Mouse (Mus musculus): ENCODE measurements around the gene H6pd. TPM values are rescaled to one million over a fixed set of nuclear protein-coding genes. Genes with fewer than 3 reads are reported as not detected.

Gene H6pd
- polyA plus RNA-seq, 1 experiment from 2014 or later: 10.2 TPM

- Histone ChIP-seq H3K4me1 (replicated peaks) (0 out of 2 replicates have a peak, but pooled peaks cover 2% of the 10 kb centered on the region), H3K4me2 (no peak overlapping the region), H3K27ac (no peak overlapping the region), H3K9me3 (replicated peaks) (no peaks in the 10 kb centered on the region), H3K9ac (no peak overlapping the region), H3K4me3 (no peak overlapping the region), H3K27me3 (no peaks in the 10 kb centered on the region), H3K36me3 (no peaks in the 10 kb centered on the region)
- WGBS: 88% methylated on average over 15 of the region's 15 CpGs
- ATAC-seq (replicated peaks; ENCODE audit: insufficient number of reproducible peaks, insufficient read depth, low FRiP score, low read depth): no peak
Observed at GRCm38 (mm10) chr4:150019741-150020380, 11.0 kb upstream of the H6pd start.

DNA sequence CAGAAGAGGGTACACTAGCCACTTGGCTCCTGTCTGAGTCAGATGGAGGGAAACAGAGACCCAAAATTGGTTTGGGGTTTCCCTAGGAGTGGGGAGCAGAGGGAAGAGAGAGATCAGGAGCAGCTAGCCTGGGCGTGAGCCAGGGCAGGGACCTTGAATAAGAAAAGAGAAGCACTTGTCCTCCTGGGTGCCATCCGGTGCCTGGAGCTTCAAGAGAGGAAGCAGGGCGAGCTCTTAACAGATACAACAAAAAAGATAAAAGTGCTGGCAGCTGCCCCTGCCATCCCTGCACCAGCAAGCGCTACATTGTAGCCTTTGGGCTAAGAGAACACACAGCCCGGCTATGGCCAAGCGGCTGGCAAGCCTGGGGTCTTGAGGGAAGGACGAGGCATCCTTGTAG lies 6.6 kb upstream of the H6pd start:
- WGBS: 63% methylated on average over 7 of the region's 7 CpGs
- Histone ChIP-seq H3K4me1 (replicated peaks) (peaks cover 16% of the 10 kb centered on the region), H3K4me2 (no peak overlapping the region), H3K9ac (no peak overlapping the region), H3K9me3 (replicated peaks) (no peaks in the 10 kb centered on the region), H3K27ac (no peak overlapping the region), H3K4me3 (no peak overlapping the region), H3K36me3 (no peaks in the 10 kb centered on the region), H3K27me3 (no peaks in the 10 kb centered on the region)
- ATAC-seq (replicated peaks; ENCODE audit: insufficient number of reproducible peaks, insufficient read depth, low FRiP score, low read depth): no peak

DNA sequence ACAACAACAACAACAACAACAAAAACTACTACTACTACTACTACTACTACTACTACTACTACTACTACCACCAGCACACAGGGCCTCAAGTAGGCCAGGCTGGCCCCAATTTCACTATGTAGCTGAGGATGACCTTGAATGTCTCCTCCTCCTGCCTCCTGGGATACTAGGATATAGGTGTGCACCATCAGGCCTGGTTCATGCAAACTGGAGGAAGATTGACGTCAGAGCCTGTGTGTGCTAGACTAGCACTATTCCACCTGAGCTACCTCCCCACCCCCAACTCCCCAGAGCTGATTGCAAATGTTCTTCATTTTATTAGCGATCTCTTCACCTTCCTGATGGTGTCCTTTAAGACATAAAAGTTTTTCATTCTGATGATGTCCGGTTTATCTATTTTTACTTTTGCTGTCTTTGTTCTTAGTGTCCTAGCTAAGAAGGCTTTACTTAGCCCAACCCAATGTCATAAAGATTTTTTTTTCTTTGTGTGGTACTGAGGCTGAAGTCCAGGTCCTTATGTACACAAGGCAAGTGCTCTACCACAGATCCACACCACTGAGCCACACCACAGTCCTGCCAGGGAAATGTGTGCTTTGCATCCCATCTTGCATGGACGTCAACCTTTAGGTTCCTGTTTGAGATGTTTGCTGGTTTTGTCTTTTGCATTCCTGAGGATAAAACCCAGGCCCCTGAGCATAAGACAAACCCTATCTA lies 5.7 kb upstream of the H6pd start:
- ATAC-seq (replicated peaks; ENCODE audit: insufficient number of reproducible peaks, insufficient read depth, low FRiP score, low read depth): no peak
- Histone ChIP-seq H3K27me3 (no peaks in the 10 kb centered on the region), H3K36me3 (no peaks in the 10 kb centered on the region), H3K9me3 (replicated peaks) (no peaks in the 10 kb centered on the region), H3K9ac (no peak overlapping the region), H3K4me3 (no peak overlapping the region), H3K27ac (no peak overlapping the region), H3K4me1 (replicated peaks) (peaks cover 20% of the 10 kb centered on the region), H3K4me2 (no peak overlapping the region)
- WGBS: 80% methylated on average over 4 of the region's 4 CpGs

DNA sequence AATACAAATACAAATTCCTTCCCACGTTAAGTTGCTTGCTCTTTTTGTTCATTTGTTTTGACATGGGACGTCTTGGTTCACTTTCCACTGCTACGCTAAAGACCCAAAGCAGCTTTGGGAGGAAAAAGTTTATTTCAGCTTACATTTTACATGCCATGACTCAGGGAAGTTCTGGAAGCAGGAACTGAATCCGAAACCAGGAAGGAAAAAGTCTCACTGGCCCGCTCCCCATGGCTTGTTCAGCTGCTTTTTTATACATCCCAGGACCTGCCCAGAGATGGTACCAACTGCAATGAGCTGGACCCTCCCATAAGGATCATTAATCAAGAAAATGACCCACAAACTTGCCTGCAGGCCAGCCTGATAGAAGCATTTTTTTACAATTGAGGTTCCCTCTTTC lies 5.0 kb upstream of the H6pd start:
- H3K27ac ChIP-seq: no peak overlapping the region
- 84% methylated on average over 5 of the region's 5 CpGs for WGBS

DNA sequence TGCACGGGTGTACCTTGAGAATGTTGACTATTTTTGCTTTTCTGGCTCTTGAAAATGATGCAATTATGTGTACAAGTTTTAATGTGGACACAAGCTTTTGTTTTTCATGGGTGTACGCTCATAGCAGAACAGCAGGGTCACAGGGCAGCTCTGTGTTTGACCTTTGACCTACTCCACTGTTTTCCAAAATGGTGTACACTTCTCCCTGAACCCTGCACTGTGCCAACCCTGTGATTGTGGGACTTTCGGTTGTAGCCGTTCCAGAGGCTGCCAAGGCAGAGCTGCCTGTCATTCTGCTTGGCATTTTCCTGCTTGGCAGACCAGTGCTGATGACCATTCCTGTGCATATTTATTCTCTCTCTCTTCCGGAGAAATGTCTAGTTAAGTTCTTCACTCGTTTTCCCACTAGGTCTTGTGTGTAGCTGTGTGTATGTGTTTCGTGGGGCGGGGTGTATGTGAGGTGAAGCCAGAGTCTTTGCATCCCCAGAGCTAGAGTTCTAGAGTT lies 4.4 kb upstream of the H6pd start:
- H3K27me3 ChIP-seq: no peaks in the 10 kb centered on the region
- H3K4me2 ChIP-seq: no peak overlapping the region
- no peak overlapping the region for H3K9ac ChIP-seq
- no peak overlapping the region for H3K27ac ChIP-seq
- H3K4me1 ChIP-seq (replicated peaks): peaks cover 26% of the 10 kb centered on the region
- no peaks in the 10 kb centered on the region for H3K36me3 ChIP-seq
- H3K4me3 ChIP-seq: no peak overlapping the region
- 91% methylated on average over 8 of the region's 8 CpGs for WGBS
- no peaks in the 10 kb centered on the region for H3K9me3 ChIP-seq (replicated peaks)
- no peak for ATAC-seq (replicated peaks; ENCODE audit: insufficient number of reproducible peaks, insufficient read depth, low FRiP score, low read depth)

More for the DNA sequence above, 5.0 kb upstream of the H6pd start:
- H3K9me3 ChIP-seq (replicated peaks): no peaks in the 10 kb centered on the region
- ATAC-seq (replicated peaks; ENCODE audit: insufficient number of reproducible peaks, insufficient read depth, low FRiP score, low read depth): no peak
- H3K4me2 ChIP-seq: no peak overlapping the region
- no peak overlapping the region for H3K4me3 ChIP-seq
- H3K27me3 ChIP-seq: no peaks in the 10 kb centered on the region
- H3K36me3 ChIP-seq: no peaks in the 10 kb centered on the region
- H3K4me1 ChIP-seq (replicated peaks): peaks cover 26% of the 10 kb centered on the region
- H3K9ac ChIP-seq: no peak overlapping the region

- H3K27me3 ChIP-seq: no peaks in the 10 kb centered on the region
- peak overlapping the region; percentile 15; the same call in 1 of the 2 replicates for H3K4me2 ChIP-seq
- peak overlapping the region; percentile 60 for H3K27ac ChIP-seq
- H3K9ac ChIP-seq: no peak overlapping the region
- WGBS: 58% methylated on average over 4 of the region's 4 CpGs
- H3K9me3 ChIP-seq (replicated peaks): no peaks in the 10 kb centered on the region
- peaks cover 35% of the 10 kb centered on the region for H3K4me1 ChIP-seq (replicated peaks)
- no peak overlapping the region for H3K4me3 ChIP-seq
- no peaks in the 10 kb centered on the region for H3K36me3 ChIP-seq
- ATAC-seq (replicated peaks; ENCODE audit: insufficient number of reproducible peaks, insufficient read depth, low FRiP score, low read depth): no peak
Observed at GRCm38 (mm10) chr4:150012322-150012723, 3.5 kb upstream of the H6pd start.

DNA sequence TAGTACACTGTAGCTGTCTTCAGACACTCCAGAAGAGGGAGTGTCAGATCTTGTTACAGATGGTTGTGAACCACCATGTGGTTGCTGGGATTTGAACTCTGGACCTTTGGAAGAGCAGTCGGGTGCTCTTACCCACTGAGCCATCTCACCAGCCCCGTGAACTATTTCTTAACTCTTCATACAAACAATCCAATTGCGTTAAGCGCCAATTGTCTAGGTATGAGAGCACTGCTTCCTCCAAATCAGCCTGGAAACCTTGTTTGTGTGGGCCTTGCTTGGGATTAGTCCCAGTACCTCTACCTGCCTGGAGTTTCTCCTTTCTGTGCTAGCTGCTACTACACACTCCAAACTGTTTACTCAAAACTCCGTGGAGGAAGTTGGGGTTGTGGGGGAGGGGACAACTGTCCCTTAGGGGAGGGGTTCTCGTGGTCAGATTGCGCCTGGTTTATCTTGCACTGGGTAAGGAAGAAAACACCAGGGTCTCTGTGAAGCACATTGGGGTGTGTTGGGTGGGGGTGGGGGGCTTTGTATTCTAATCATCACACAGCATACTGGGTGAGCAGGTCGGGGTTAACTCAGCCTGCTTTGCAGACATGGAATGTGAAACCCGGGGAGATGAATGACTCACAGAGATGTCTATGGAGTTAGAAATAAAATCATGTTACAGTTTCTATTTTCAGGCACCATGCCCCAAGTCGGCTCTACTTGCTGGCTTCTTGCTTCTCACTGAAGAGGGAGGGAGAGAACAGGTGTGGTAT lies 2.9 kb upstream of the H6pd start:
- Histone ChIP-seq H3K4me3 (no peak overlapping the region), H3K4me2 (peak overlapping the region; percentile 15; the same call in 1 of the 2 replicates), H3K4me1 (replicated peaks) (peaks cover 40% of the 10 kb centered on the region), H3K27ac (peak overlapping the region; percentile 60), H3K9ac (no peak overlapping the region), H3K9me3 (replicated peaks) (no peaks in the 10 kb centered on the region), H3K36me3 (no peaks in the 10 kb centered on the region), H3K27me3 (no peaks in the 10 kb centered on the region)
- 35% methylated on average over 10 of the region's 10 CpGs for WGBS
- no peak for ATAC-seq (replicated peaks; ENCODE audit: insufficient number of reproducible peaks, insufficient read depth, low FRiP score, low read depth)

DNA sequence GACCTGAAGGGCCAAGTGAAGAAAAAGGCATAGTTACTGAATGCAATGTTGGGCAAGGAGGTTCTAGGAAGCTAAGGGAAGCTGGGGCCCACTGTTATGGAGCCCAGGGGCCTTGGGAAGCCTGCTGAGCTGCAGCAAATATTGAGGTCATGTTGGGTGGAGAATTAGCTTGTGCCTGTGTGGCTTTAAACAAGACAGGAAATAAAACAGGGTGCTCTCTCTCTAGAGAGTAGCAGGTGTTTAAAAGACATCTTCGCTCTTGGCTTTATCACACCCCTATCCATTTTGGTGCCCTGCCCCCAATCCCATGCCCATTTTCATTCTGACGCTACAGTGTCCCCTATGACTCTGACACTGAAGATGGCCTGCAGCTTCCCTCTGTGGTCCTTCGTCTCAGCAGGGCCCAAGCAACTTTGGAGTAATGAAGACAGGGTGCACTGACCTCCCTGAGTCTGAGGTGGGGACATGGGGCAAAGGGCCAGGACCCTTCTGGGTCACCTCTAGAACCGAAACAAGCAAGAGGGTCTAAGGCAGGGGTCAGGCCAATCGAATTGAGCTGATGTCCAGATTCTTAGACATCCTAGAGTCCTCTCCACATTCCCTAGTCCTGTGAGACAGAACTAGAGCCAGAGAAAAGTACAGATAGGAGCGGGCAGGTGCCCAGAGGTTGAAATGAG lies 1.4 kb upstream of the H6pd start:
- no peak for ATAC-seq (replicated peaks; ENCODE audit: insufficient number of reproducible peaks, insufficient read depth, low FRiP score, low read depth)
- WGBS: 85% methylated on average over 6 of the region's 6 CpGs
- H3K27ac ChIP-seq: no peak overlapping the region
- H3K4me3 ChIP-seq: no peak overlapping the region
- H3K36me3 ChIP-seq: no peaks in the 10 kb centered on the region
- peaks cover 51% of the 10 kb centered on the region for H3K4me1 ChIP-seq (replicated peaks)
- H3K9me3 ChIP-seq (replicated peaks): no peaks in the 10 kb centered on the region
- no peak overlapping the region for H3K9ac ChIP-seq
- H3K27me3 ChIP-seq: no peaks in the 10 kb centered on the region
- H3K4me2 ChIP-seq: no peak overlapping the region

DNA sequence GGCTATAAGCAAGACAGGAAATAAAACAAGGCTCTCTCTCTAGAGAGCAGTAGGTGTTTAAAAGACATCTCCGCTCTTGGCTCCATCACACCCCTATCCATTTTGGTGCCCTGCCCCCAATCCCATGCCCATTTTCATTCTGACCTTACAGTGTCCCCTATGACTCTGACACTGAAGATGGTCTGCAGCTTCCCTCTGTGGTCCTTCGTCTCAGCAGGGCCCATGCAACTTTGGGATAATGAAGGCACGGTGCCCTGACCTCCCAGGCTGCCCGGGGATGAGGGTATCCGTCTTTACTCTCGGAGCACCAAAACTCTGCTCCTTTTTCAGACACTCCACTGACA lies 736 bp upstream of the H6pd start:
- Histone ChIP-seq H3K4me2 (peak overlapping the region; percentile 90), H3K4me3 (peak overlapping the region; percentile 76; the same call in 1 of the 2 replicates), H3K4me1 (replicated peaks) (peaks cover 57% of the 10 kb centered on the region)

DNA sequence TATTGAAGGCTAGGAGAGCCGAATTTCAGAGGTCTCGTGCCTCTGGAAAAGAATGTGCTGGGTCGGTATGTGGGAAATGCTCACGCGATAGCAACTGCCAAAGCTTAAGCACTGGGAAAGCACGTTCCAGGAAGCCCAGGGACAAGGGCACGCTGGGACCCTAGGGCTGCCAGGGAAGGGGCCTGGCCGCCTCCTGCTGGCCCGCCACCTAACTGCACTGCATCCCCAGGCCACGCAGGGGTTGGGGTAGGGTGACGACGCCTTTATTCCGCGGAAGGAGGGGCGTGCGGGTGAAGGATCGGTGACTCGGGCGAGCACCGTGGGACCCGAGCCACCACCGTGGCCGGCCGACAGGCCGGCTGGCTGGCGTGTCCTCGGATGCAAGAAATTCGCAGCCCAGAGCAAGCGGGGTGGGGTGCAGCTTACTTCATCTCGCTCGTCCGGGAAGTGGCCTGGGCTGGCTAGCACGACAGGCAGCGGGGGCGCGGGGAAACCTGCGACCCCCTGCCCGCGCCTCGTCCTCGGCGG lies 434 bp downstream of the H6pd start:
- Histone ChIP-seq H3K4me1 (replicated peaks) (peaks cover 67% of the 10 kb centered on the region), H3K27ac (peak overlapping the region; percentile 98), H3K36me3 (no peaks in the 10 kb centered on the region), H3K9me3 (replicated peaks) (no peaks in the 10 kb centered on the region), H3K4me3 (peak overlapping the region; percentile 76), H3K9ac (peak overlapping the region; percentile 91), H3K4me2 (peak overlapping the region; percentile 90), H3K27me3 (no peaks in the 10 kb centered on the region)
- peak; percentile 92 for ATAC-seq (replicated peaks; ENCODE audit: insufficient number of reproducible peaks, insufficient read depth, low FRiP score, low read depth)
- under 1% methylated on average over 42 of the region's 42 CpGs for WGBS

More for the DNA sequence above, 736 bp upstream of the H6pd start:
- H3K27ac ChIP-seq: peak overlapping the region; percentile 98
- no peaks in the 10 kb centered on the region for H3K9me3 ChIP-seq (replicated peaks)
- H3K36me3 ChIP-seq: no peaks in the 10 kb centered on the region
- ATAC-seq (replicated peaks; ENCODE audit: insufficient number of reproducible peaks, insufficient read depth, low FRiP score, low read depth): no peak
- H3K27me3 ChIP-seq: no peaks in the 10 kb centered on the region
- 78% methylated on average over 6 of the region's 6 CpGs for WGBS
- H3K9ac ChIP-seq: peak overlapping the region; percentile 91; the same call in 1 of the 2 replicates

GRCm38 (mm10) chr4:150007444-150007843 lies 1.4 kb downstream of the H6pd start:
- H3K27me3 ChIP-seq: no peaks in the 10 kb centered on the region
- H3K9me3 ChIP-seq (replicated peaks): no peaks in the 10 kb centered on the region
- H3K4me3 ChIP-seq: peak overlapping the region; percentile 76
- peaks cover 71% of the 10 kb centered on the region for H3K4me1 ChIP-seq (replicated peaks)
- no peak overlapping the region for H3K9ac ChIP-seq
- peak overlapping the region; percentile 98 for H3K27ac ChIP-seq
- H3K4me2 ChIP-seq: peak overlapping the region; percentile 90
- H3K36me3 ChIP-seq: no peaks in the 10 kb centered on the region
- no peak for ATAC-seq (replicated peaks; ENCODE audit: insufficient number of reproducible peaks, insufficient read depth, low FRiP score, low read depth)
- WGBS: 89% methylated on average over 3 of the region's 3 CpGs

All from heart, embryonic 15.5 days (tissue).